Mouse (Mus musculus) heart, embryonic 11.5 days (tissue): ENCODE measurements at regions not wholly inside any gene's neighbourhood (a gene's known extent, or its start where the extent isn't known, plus 50 kb on each side); places are given as distances from the start of the nearest gene placed in this dataset.
"Not testable (repeated sequence)": the region's sequence is repeated elsewhere in the genome, so short reads cannot be mapped to it uniquely, and the experiment has no call there.

Source experiments
- ATAC-seq: fragments of 200-750 bp; cut with Nextera tagmentation; replicated peaks from 2 replicates; pipeline ENCODE4 v1.8.0; 2017; ENCODE audit warnings: moderate library complexity; ENCODE audit not compliant: insufficient number of reproducible peaks, low FRiP score, low TSS enrichment
- H3K27ac ChIP-seq: fragments of 300-500 bp; sonication (generic); 2 replicates; pipeline ENCODE4 v1.5.1; 2014; ENCODE audit warnings: mild to moderate bottlenecking, low read depth, low read length
- H3K27me3 ChIP-seq: fragments of 300-500 bp; sonication (generic); 2 replicates; pipeline ENCODE4 v1.6.1; 2014; ENCODE audit warnings: mild to moderate bottlenecking, low read length, mixed read lengths; ENCODE audit not compliant: control insufficient read depth, insufficient read depth
- H3K36me3 ChIP-seq: fragments of 300-500 bp; sonication (generic); 2 replicates; pipeline ENCODE4 v1.6.1; 2014; ENCODE audit warnings: mild to moderate bottlenecking, low read length, moderate library complexity, mixed read lengths; ENCODE audit not compliant: control insufficient read depth, insufficient read depth
- H3K4me1 ChIP-seq: fragments of 300-500 bp; sonication (generic); 2 replicates; pipeline ENCODE4 v1.6.1; 2014; ENCODE audit warnings: low read length; ENCODE audit not compliant: control insufficient read depth, insufficient read depth
- H3K4me2 ChIP-seq: fragments of 300-500 bp; sonication (generic); 2 replicates; pipeline ENCODE4 v1.6.1; 2014; ENCODE audit warnings: mild to moderate bottlenecking, moderate library complexity
- H3K4me3 ChIP-seq: fragments of 300-500 bp; sonication (generic); 2 replicates; pipeline ENCODE4 v1.5.1; 2014; ENCODE audit warnings: low read depth, low read length
- H3K9ac ChIP-seq: fragments of 300-500 bp; sonication (generic); 2 replicates; pipeline ENCODE4 v1.6.1; 2014; ENCODE audit warnings: mild to moderate bottlenecking, low read depth, low read length, moderate library complexity
- H3K9me3 ChIP-seq: fragments of 300-500 bp; sonication (generic); replicated peaks from 2 replicates; pipeline ENCODE4 v1.6.1; 2016; ENCODE audit warnings: low read length; ENCODE audit not compliant: control insufficient read depth
- WGBS: fragments of 180-500 bp; shearing (Covaris S2); extraction: QIAGEN DNeasy Blood & Tissue Kit; methylation state at CpG from one replicate; pipeline ENCODE4 v1.1.7; 2014; ENCODE audit not compliant: insufficient replicate concordance; 5-methylcytosine and 5-hydroxymethylcytosine counted together

- H3K36me3 ChIP-seq = no peaks in the 10 kb centered on the region
- 62% methylated on average over 7 of the region's 7 CpGs for WGBS
- peaks cover 5% of the 10 kb centered on the region; the same call in 1 of the 2 replicates for H3K4me1 ChIP-seq
- H3K9ac ChIP-seq = no peak overlapping the region
- no peak overlapping the region for H3K4me3 ChIP-seq
- no peak for ATAC-seq
- no peaks in the 10 kb centered on the region for H3K27me3 ChIP-seq
- H3K4me2 ChIP-seq = no peak overlapping the region
- no peaks in the 10 kb centered on the region for H3K9me3 ChIP-seq
- H3K27ac ChIP-seq = no peak overlapping the region
These were observed 113.1 kb upstream of the Rasgrp1 start for GRCm38 (mm10) chr2:117455740-117456455.

- 82% methylated on average over 13 of the region's 13 CpGs for WGBS
- Histone ChIP-seq H3K4me1 (peaks cover 3% of the 10 kb centered on the region; the same call in 1 of the 2 replicates), H3K9ac (no peak overlapping the region), H3K4me3 (no peak overlapping the region), H3K27me3 (no peaks in the 10 kb centered on the region), H3K9me3 (no peaks in the 10 kb centered on the region), H3K27ac (no peak overlapping the region), H3K36me3 (no peaks in the 10 kb centered on the region), H3K4me2 (no peak overlapping the region)
- no peak for ATAC-seq
These were observed 113.7 kb upstream of the Rasgrp1 start for GRCm38 (mm10) chr2:117456456-117457020.

- Histone ChIP-seq H3K4me2 (no peak overlapping the region), H3K4me1 (no peaks in the 10 kb centered on the region), H3K27me3 (no peaks in the 10 kb centered on the region), H3K36me3 (no peaks in the 10 kb centered on the region), H3K27ac (no peak overlapping the region), H3K4me3 (no peak overlapping the region), H3K9me3 (no peaks in the 10 kb centered on the region), H3K9ac (no peak overlapping the region)
- ATAC-seq = no peak
- WGBS = 67% methylated on average over 4 of the region's 4 CpGs
These were observed 118.9 kb upstream of the Rasgrp1 start for GRCm38 (mm10) chr2:117461541-117462290.

- H3K36me3 ChIP-seq = no peaks in the 10 kb centered on the region
- 82% methylated on average over 2 of the region's 2 CpGs for WGBS
- no peak overlapping the region for H3K9ac ChIP-seq
- H3K9me3 ChIP-seq = no peaks in the 10 kb centered on the region
- H3K4me1 ChIP-seq = no peaks in the 10 kb centered on the region
- no peak overlapping the region for H3K4me2 ChIP-seq
- no peak for ATAC-seq
- no peak overlapping the region for H3K27ac ChIP-seq
- no peaks in the 10 kb centered on the region for H3K27me3 ChIP-seq
- H3K4me3 ChIP-seq = no peak overlapping the region
These were observed 132.2 kb upstream of the Rasgrp1 start for GRCm38 (mm10) chr2:117474885-117475542.

GRCm38 (mm10) chr2:117475561-117475960, 132.8 kb upstream of the Rasgrp1 start:
- 31% methylated on average over 3 of the region's 3 CpGs for WGBS
- no peak overlapping the region for H3K4me3 ChIP-seq
- ATAC-seq = no peak
- no peak overlapping the region for H3K27ac ChIP-seq
- no peak overlapping the region for H3K4me2 ChIP-seq
- H3K4me1 ChIP-seq = no peaks in the 10 kb centered on the region
- H3K27me3 ChIP-seq = no peaks in the 10 kb centered on the region
- H3K9me3 ChIP-seq = no peaks in the 10 kb centered on the region
- H3K9ac ChIP-seq = no peak overlapping the region
- no peaks in the 10 kb centered on the region for H3K36me3 ChIP-seq

- not testable (repeated sequence) for H3K27ac ChIP-seq, H3K27me3 ChIP-seq, H3K9me3 ChIP-seq, ATAC-seq, H3K4me1 ChIP-seq, H3K9ac ChIP-seq, H3K4me3 ChIP-seq, H3K36me3 ChIP-seq, H3K4me2 ChIP-seq
- WGBS = 70% methylated on average over 11 of the region's 11 CpGs
These were observed 134.7 kb upstream of the Rasgrp1 start for GRCm38 (mm10) chr2:117477503-117477902.

- ATAC-seq, H3K9ac ChIP-seq, H3K36me3 ChIP-seq, H3K9me3 ChIP-seq, H3K27me3 ChIP-seq, H3K27ac ChIP-seq, H3K4me1 ChIP-seq, H3K4me3 ChIP-seq, H3K4me2 ChIP-seq: not testable (repeated sequence)
- 72% methylated on average over 15 of the region's 16 CpGs for WGBS
These were observed 136.6 kb upstream of the Rasgrp1 start for GRCm38 (mm10) chr2:117479244-117480009.

GRCm38 (mm10) chr2:117486447-117486846, 143.6 kb upstream of the Rasgrp1 start:
- ATAC-seq = no peak
- no peak overlapping the region for H3K27ac ChIP-seq
- no peaks in the 10 kb centered on the region for H3K9me3 ChIP-seq
- H3K27me3 ChIP-seq = no peaks in the 10 kb centered on the region
- H3K36me3 ChIP-seq = no peaks in the 10 kb centered on the region
- 81% methylated on average over 2 of the region's 2 CpGs for WGBS
- no peaks in the 10 kb centered on the region for H3K4me1 ChIP-seq
- H3K4me2 ChIP-seq = no peak overlapping the region
- no peak overlapping the region for H3K4me3 ChIP-seq
- no peak overlapping the region for H3K9ac ChIP-seq
